In the genomic region with DNA sequence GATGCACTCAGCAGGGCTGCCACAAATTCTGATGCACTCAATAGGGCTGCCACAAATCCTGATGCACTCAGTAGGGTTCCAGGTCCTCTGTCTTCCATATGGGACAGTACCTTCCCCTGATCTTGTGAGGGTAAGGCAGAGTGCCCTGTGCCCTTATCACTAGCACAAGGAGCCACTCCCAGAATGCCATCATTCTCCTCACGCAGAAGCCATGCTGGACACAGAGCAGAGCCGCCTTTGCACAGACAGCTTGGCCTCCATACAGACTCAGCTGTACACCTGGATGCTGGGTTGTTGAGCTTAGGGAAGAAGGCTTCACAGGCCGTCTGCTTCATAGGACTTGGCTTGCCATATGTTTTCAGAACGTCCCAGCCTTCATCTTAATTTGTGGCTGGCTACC, we compare ENCODE assay signal across 16 mouse cellular contexts.
DNase-seq lines count a peak whose midpoint lies in the region; ATAC-seq lines count a peak whose summit lies in the region.
"Had no signal": no experiment of that assay in that cellular context is flagged by ENCODE, and none has a peak within 500 bp of the region (broad histone marks: within the 10 kb centered on the region; RNA-seq: fewer than 3 reads in every experiment).

No protein-coding gene starts in this region.

- H3K4me1 ChIP-seq in forebrain, embryonic 16.5 days (replicated peaks; ENCODE audit: control insufficient read depth, insufficient read depth, low read length) = peaks cover 20% of the 10 kb centered on the region
- peaks cover 36% of the 10 kb centered on the region for H3K4me1 ChIP-seq in midbrain, embryonic 10.5 days
- H3K4me1 ChIP-seq in neural tube, embryonic 14.5 days (ENCODE audit: control insufficient read depth, insufficient read depth, low read length) = peaks cover 6% of the 10 kb centered on the region; the same call in 1 of the 2 replicates
- H3K4me1 ChIP-seq: liver, embryonic 13.5 days had no signal

- no peak overlapping the region for H3K4me3 ChIP-seq in forebrain, embryonic 16.5 days (replicated peaks; ENCODE audit: low read length)
- no peak overlapping the region for H3K4me3 ChIP-seq in midbrain, embryonic 10.5 days
- H3K4me3 ChIP-seq in neural tube, embryonic 14.5 days (ENCODE audit: low read depth, low read length) = no peak overlapping the region
- H3K4me3 ChIP-seq: limb, embryonic 10.5 days; liver, embryonic 13.5 days had no signal

- no peak overlapping the region for H3K4me2 ChIP-seq in forebrain, embryonic 16.5 days (ENCODE audit: low read length)
- H3K4me2 ChIP-seq in neural tube, embryonic 14.5 days (ENCODE audit: low read depth, low read length) = no peak overlapping the region; the same call in 1 of the 2 replicates
- H3K4me2 ChIP-seq: liver, embryonic 13.5 days had no signal

- no peaks in the 10 kb centered on the region for H3K27me3 ChIP-seq in forebrain, embryonic 16.5 days (replicated peaks; ENCODE audit: control insufficient read depth, insufficient read depth, low read length)
- peaks cover 42% of the 10 kb centered on the region for H3K27me3 ChIP-seq in midbrain, embryonic 10.5 days (ENCODE audit: low read depth, poor library complexity, severe bottlenecking)
- H3K27me3 ChIP-seq in neural tube, embryonic 14.5 days (ENCODE audit: control insufficient read depth, insufficient read depth, low read length) = no peaks in the 10 kb centered on the region
- H3K27me3 ChIP-seq: CH12.LX had no signal

- peak; percentile 8 for DNase-seq in embryo, embryonic 10.5 days (ENCODE audit: low spot score)
- no peak for DNase-seq in embryo, embryonic 10 days (ENCODE audit: low spot score)
- DNase-seq in midbrain, embryonic 10.5 days (ENCODE audit: low spot score) = no peak
- DNase-seq in cerebellum, adult 11-12 months = no peak
- no peak for DNase-seq in right cerebral cortex, postnatal 36 days (ENCODE audit: low spot score in 2 of 2)
- no peak for DNase-seq in gastrocnemius, postnatal 25 days
- DNase-seq: cerebellum, postnatal 36 days; kidney, adult 11 months; kidney, postnatal 36 days; layer of hippocampus, postnatal 36 days; liver, embryonic 13.5 days; lung, postnatal 14 days had no signal

- H3K36me3 ChIP-seq in forebrain, embryonic 16.5 days (ENCODE audit: control insufficient read depth, insufficient read depth) = no peaks in the 10 kb centered on the region
- no peaks in the 10 kb centered on the region for H3K36me3 ChIP-seq in midbrain, embryonic 10.5 days
- no peaks in the 10 kb centered on the region for H3K36me3 ChIP-seq in neural tube, embryonic 14.5 days (ENCODE audit: control insufficient read depth, insufficient read depth, low read length)
- H3K36me3 ChIP-seq: limb, embryonic 10.5 days; liver, embryonic 13.5 days had no signal

- H3K9me3 ChIP-seq in forebrain, embryonic 16.5 days (ENCODE audit: control insufficient read depth, low read length) = no peaks in the 10 kb centered on the region
- H3K9me3 ChIP-seq in midbrain, embryonic 10.5 days (replicated peaks) = no peaks in the 10 kb centered on the region
- H3K9me3 ChIP-seq in neural tube, embryonic 14.5 days (ENCODE audit: control insufficient read depth, low read length) = no peaks in the 10 kb centered on the region
- H3K9me3 ChIP-seq: limb, embryonic 10.5 days; liver, embryonic 13.5 days had no signal

- WGBS in forebrain, embryonic 16.5 days = 19% methylated on average over 4 of the region's 4 CpGs
- WGBS in midbrain, embryonic 10.5 days = 45% methylated on average over 4 of the region's 4 CpGs
- WGBS in neural tube, embryonic 14.5 days = 24% methylated on average over 4 of the region's 4 CpGs

- peak overlapping the region; percentile 68 for H3K27ac ChIP-seq in forebrain, embryonic 16.5 days (ENCODE audit: low read length)
- H3K27ac ChIP-seq in midbrain, embryonic 10.5 days (replicated peaks) = peak overlapping the region; percentile 70
- H3K27ac ChIP-seq in neural tube, embryonic 14.5 days (ENCODE audit: low read depth, low read length) = peak overlapping the region; percentile 78
- H3K27ac ChIP-seq: limb, embryonic 10.5 days; liver, embryonic 13.5 days had no signal

- no peak for ATAC-seq in forebrain, embryonic 16.5 days
- ATAC-seq in neural tube, embryonic 14.5 days (ENCODE audit: low read depth) = no peak

- H3K9ac ChIP-seq in forebrain, embryonic 16.5 days (replicated peaks; ENCODE audit: low read depth, low read length) = peak overlapping the region; percentile 24; the same call in 1 of the 2 replicates
- peak overlapping the region; percentile 29 for H3K9ac ChIP-seq in neural tube, embryonic 14.5 days (replicated peaks; ENCODE audit: low read depth, low read length)
- H3K9ac ChIP-seq: liver, embryonic 13.5 days had no signal
